Mouse (Mus musculus): ENCODE results near the gene Ptrh2. TPM values are rescaled to one million over a fixed set of nuclear protein-coding genes. Genes with fewer than 3 reads are reported as not detected.
A peak's percentile ranks its signal among the peaks of the same experiment; 100 is the strongest.

Gene Ptrh2
- polyA plus RNA-seq, 1 experiment from 2014 or later, result 24.7 TPM

- DNase-seq (ENCODE audit: low spot score), result no peak
Observed at GRCm38 (mm10) chr11:86668169-86668568, 15.6 kb upstream of the Ptrh2 start.

GRCm38 (mm10) chr11:86671041-86671675 is 12.6 kb upstream of the Ptrh2 start:
- no peak for DNase-seq (ENCODE audit: low spot score)

GRCm38 (mm10) chr11:86672772-86673171 is 11.0 kb upstream of the Ptrh2 start:
- DNase-seq (ENCODE audit: low spot score), result no peak

GRCm38 (mm10) chr11:86675520-86675919 is 8.3 kb upstream of the Ptrh2 start:
- DNase-seq (ENCODE audit: low spot score), result no peak

GRCm38 (mm10) chr11:86678957-86679356 is 4.8 kb upstream of the Ptrh2 start:
- no peak for DNase-seq (ENCODE audit: low spot score)

- no peak for DNase-seq (ENCODE audit: low spot score)
Observed at GRCm38 (mm10) chr11:86680729-86681128, 3.1 kb upstream of the Ptrh2 start.

- DNase-seq (ENCODE audit: low spot score), result no peak
Observed at GRCm38 (mm10) chr11:86681423-86681822, 2.4 kb upstream of the Ptrh2 start.

- DNase-seq (ENCODE audit: low spot score), result no peak
Observed at GRCm38 (mm10) chr11:86682861-86683260, 924 bp upstream of the Ptrh2 start.

- DNase-seq (ENCODE audit: low spot score), result no peak
Observed at GRCm38 (mm10) chr11:86684126-86685012, 584 bp downstream of the Ptrh2 start.

GRCm38 (mm10) chr11:86685366-86685765 is 1.6 kb downstream of the Ptrh2 start:
- DNase-seq (ENCODE audit: low spot score), result no peak

- no peak for DNase-seq (ENCODE audit: low spot score)
Observed at GRCm38 (mm10) chr11:86690383-86690782, 6.6 kb downstream of the Ptrh2 start.

- no peak for DNase-seq (ENCODE audit: low spot score)
Observed at GRCm38 (mm10) chr11:86691482-86691881, 7.7 kb downstream of the Ptrh2 start.

GRCm38 (mm10) chr11:86691956-86692355 is 8.2 kb downstream of the Ptrh2 start:
- no peak for DNase-seq (ENCODE audit: low spot score)

GRCm38 (mm10) chr11:86692546-86692945 is 8.8 kb downstream of the Ptrh2 start:
- DNase-seq (ENCODE audit: low spot score), result no peak

- no peak for DNase-seq (ENCODE audit: low spot score)
Observed at GRCm38 (mm10) chr11:86695461-86695860, 11.7 kb downstream of the Ptrh2 start.

- DNase-seq (ENCODE audit: low spot score), result no peak
Observed at GRCm38 (mm10) chr11:86701151-86701550, 17.4 kb downstream of the Ptrh2 start.

GRCm38 (mm10) chr11:86714606-86715005 is 30.8 kb downstream of the Ptrh2 start:
- DNase-seq (ENCODE audit: low spot score), result no peak

- DNase-seq (ENCODE audit: low spot score), result peak; percentile 4
Observed at GRCm38 (mm10) chr11:86717306-86718065, 33.7 kb downstream of the Ptrh2 start.

GRCm38 (mm10) chr11:86718369-86718768 is 34.6 kb downstream of the Ptrh2 start:
- DNase-seq (ENCODE audit: low spot score), result no peak

- no peak for DNase-seq (ENCODE audit: low spot score)
Observed at GRCm38 (mm10) chr11:86719390-86719789, 35.6 kb downstream of the Ptrh2 start.

- DNase-seq (ENCODE audit: low spot score), result no peak
Observed at GRCm38 (mm10) chr11:86724004-86724403, 40.2 kb downstream of the Ptrh2 start.

- no peak for DNase-seq (ENCODE audit: low spot score)
Observed at GRCm38 (mm10) chr11:86724982-86725381, 41.2 kb downstream of the Ptrh2 start.

All from thymus, postnatal 0 days (tissue).